Mouse (Mus musculus) embryonic facial prominence, embryonic 10.5 days (tissue): ENCODE measurements around the gene Phf20. TPM values are rescaled to one million over a fixed set of nuclear protein-coding genes. Genes with fewer than 3 reads are reported as not detected.

Experiments
- DNase-seq: peaks from one replicate; pipeline ENCODE4 v3.0.0-alpha.2; 2017; ENCODE audit warnings: low spot score
- H3K27ac ChIP-seq: fragments of 300-500 bp; sonication (generic); replicated peaks from 2 replicates; pipeline ENCODE4 v1.5.1; 2016; ENCODE audit warnings: mild to moderate bottlenecking
- H3K27me3 ChIP-seq: fragments of 300-500 bp; sonication (generic); replicated peaks from 2 replicates; pipeline ENCODE4 v1.6.1; 2016; ENCODE audit warnings: low read depth, mild to moderate bottlenecking; ENCODE audit not compliant: poor library complexity, severe bottlenecking
- H3K36me3 ChIP-seq: fragments of 300-500 bp; sonication (generic); replicated peaks from 2 replicates; pipeline ENCODE4 v1.6.1; 2016; ENCODE audit warnings: mild to moderate bottlenecking, moderate library complexity
- H3K4me1 ChIP-seq: fragments of 300-500 bp; sonication (generic); 2 replicates; pipeline ENCODE4 v1.6.1; 2016
- H3K4me3 ChIP-seq: fragments of 300-500 bp; sonication (generic); 2 replicates; pipeline ENCODE4 v1.5.1; 2016; ENCODE audit warnings: mild to moderate bottlenecking, moderate library complexity
- H3K9me3 ChIP-seq: fragments of 300-500 bp; sonication (generic); 2 replicates; pipeline ENCODE4 v1.6.1; 2016; ENCODE audit warnings: mild to moderate bottlenecking
- WGBS: fragments of 180-500 bp; shearing (Covaris S2); methylation state at CpG from one replicate; pipeline ENCODE4 v1.1.7; 2016; 5-methylcytosine and 5-hydroxymethylcytosine counted together
- polyA plus RNA-seq: library from polyadenylated mRNA; unstranded; fragments of >200 nt; fragmentation: Nextera tagmentation; extraction: Ambion mirVana; gene quantifications from 2 replicates; pipeline ENCODE4 v1.2.1, GENCODE M21; 2016

The Phf20 gene
- polyA plus RNA-seq, 1 experiment from 2014 or later = 70.3 TPM

GRCm38 (mm10) chr2:156312297-156312897 lies 116.1 kb downstream of the Phf20 start, which contains the start of the genes Cnbd2 and Scand1:
TSS of gene Cnbd2 (plus strand) at chr2:156312299.
TSS of gene Scand1 (minus strand) at chr2:156312704.
- Histone ChIP-seq H3K9me3 (no peaks in the 10 kb centered on the region), H3K4me1 (peaks cover 16% of the 10 kb centered on the region), H3K36me3 (peaks cover 32% of the 10 kb centered on the region), H3K4me3 (peak within 1 kb of the TSS; percentile 95), H3K27me3 (no peaks in the 10 kb centered on the region), H3K27ac (peak within 1 kb of the TSS; percentile 98)
- DNase-seq = peak; percentile 90
- under 1% methylated on average over 49 of the region's 49 CpGs for WGBS

DNA sequence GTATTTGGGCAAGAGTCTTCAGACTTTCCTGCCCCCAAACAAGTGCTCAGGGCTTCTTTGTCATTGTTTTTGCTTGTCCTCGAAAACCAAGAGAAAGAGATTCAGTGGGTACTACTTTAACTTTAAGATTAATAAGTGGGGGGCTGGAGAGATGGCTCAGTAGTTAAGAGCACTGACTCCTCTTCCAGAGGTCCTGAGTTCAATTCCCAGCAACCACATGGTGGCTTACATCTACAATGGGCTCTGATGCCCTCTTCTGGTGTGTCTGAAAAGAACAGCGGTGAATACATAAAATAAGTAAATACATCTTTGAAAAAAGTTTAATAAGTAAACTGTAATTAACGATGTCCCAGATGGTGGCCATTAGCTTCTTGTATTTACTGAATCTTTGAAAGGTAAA lies 116.9 kb downstream of the Phf20 start:
- DNase-seq = no peak
- H3K4me3 ChIP-seq = peak overlapping the region; percentile 95
- no peaks in the 10 kb centered on the region for H3K9me3 ChIP-seq
- H3K27ac ChIP-seq = peak overlapping the region; percentile 98
- whole genome bisulfite sequencing = 58% methylated on average over 3 of the region's 3 CpGs
- H3K36me3 ChIP-seq = peaks cover 26% of the 10 kb centered on the region
- H3K4me1 ChIP-seq = peaks cover 16% of the 10 kb centered on the region
- H3K27me3 ChIP-seq = no peaks in the 10 kb centered on the region

- 95% methylated on average over 6 of the region's 6 CpGs for WGBS
- H3K27me3 ChIP-seq = no peaks in the 10 kb centered on the region
- H3K4me1 ChIP-seq = peaks cover 16% of the 10 kb centered on the region
- H3K27ac ChIP-seq = no peak overlapping the region
- peaks cover 20% of the 10 kb centered on the region for H3K36me3 ChIP-seq
- no peaks in the 10 kb centered on the region for H3K9me3 ChIP-seq
- no peak for DNase-seq
- H3K4me3 ChIP-seq = no peak overlapping the region
These were observed 118.5 kb downstream of the Phf20 start for GRCm38 (mm10) chr2:156314811-156315210.

DNA sequence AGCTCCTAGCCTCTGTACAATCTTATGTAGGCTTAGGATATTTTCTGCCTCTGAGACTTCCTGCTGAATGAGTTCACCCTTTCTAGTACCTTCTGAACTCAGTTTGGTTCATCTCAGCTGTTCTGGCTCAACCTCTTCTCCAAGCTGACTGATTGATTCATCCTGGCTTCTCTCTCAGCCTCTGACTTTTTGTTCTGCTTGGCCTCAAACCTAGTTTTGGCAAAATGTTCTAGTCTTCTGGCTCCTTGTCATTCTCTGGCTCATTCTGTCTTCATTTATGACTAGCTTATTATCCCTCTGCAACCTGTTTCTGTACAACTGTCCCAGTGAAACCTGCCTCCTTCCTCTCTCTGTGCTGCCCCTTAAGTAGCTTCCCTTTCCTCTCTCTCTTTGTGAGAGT lies 122.2 kb downstream of the Phf20 start:
- H3K27ac ChIP-seq = no peak overlapping the region
- H3K27me3 ChIP-seq = no peaks in the 10 kb centered on the region
- H3K4me1 ChIP-seq = peaks cover 4% of the 10 kb centered on the region; the same call in 1 of the 2 replicates
- DNase-seq = no peak
- H3K9me3 ChIP-seq = 0 out of 2 replicates have a peak, but pooled peaks cover 3% of the 10 kb centered on the region
- H3K36me3 ChIP-seq = peaks cover 15% of the 10 kb centered on the region
- H3K4me3 ChIP-seq = no peak overlapping the region

GRCm38 (mm10) chr2:156321538-156321937 lies 125.3 kb downstream of the Phf20 start:
- Histone ChIP-seq H3K4me1 (peaks cover 10% of the 10 kb centered on the region), H3K36me3 (peaks cover 6% of the 10 kb centered on the region; the same call in 1 of the 2 replicates), H3K4me3 (no peak overlapping the region), H3K27ac (no peak overlapping the region), H3K9me3 (0 out of 2 replicates have a peak, but pooled peaks cover 3% of the 10 kb centered on the region), H3K27me3 (no peaks in the 10 kb centered on the region)
- DNase-seq = no peak
- WGBS = 90% methylated on average over 6 of the region's 6 CpGs

- peaks cover 6% of the 10 kb centered on the region; the same call in 1 of the 2 replicates for H3K36me3 ChIP-seq
- WGBS = 68% methylated on average over 6 of the region's 6 CpGs
- H3K9me3 ChIP-seq = 0 out of 2 replicates have a peak, but pooled peaks cover 3% of the 10 kb centered on the region
- H3K4me1 ChIP-seq = peaks cover 10% of the 10 kb centered on the region
- no peak for DNase-seq
- peak overlapping the region; percentile 44 for H3K27ac ChIP-seq
- H3K4me3 ChIP-seq = no peak overlapping the region
- H3K27me3 ChIP-seq = no peaks in the 10 kb centered on the region
These were observed 127.9 kb downstream of the Phf20 start for GRCm38 (mm10) chr2:156324116-156324588.

GRCm38 (mm10) chr2:156324681-156325080 lies 128.4 kb downstream of the Phf20 start:
- Histone ChIP-seq H3K36me3 (peaks cover 6% of the 10 kb centered on the region; the same call in 1 of the 2 replicates), H3K4me1 (peaks cover 10% of the 10 kb centered on the region), H3K9me3 (0 out of 2 replicates have a peak, but pooled peaks cover 3% of the 10 kb centered on the region), H3K27me3 (no peaks in the 10 kb centered on the region), H3K27ac (peak overlapping the region; percentile 44), H3K4me3 (no peak overlapping the region)
- 35% methylated on average over 5 of the region's 5 CpGs for WGBS
- peak; percentile 52 for DNase-seq

- H3K4me1 ChIP-seq = no peaks in the 10 kb centered on the region
- no peaks in the 10 kb centered on the region for H3K27me3 ChIP-seq
- DNase-seq = no peak
- H3K4me3 ChIP-seq = no peak overlapping the region
- H3K36me3 ChIP-seq = no peaks in the 10 kb centered on the region
- no peaks in the 10 kb centered on the region for H3K9me3 ChIP-seq
- WGBS = 50% methylated on average over 1 of the region's 1 CpGs
- H3K27ac ChIP-seq = no peak overlapping the region
These were observed 134.4 kb downstream of the Phf20 start for GRCm38 (mm10) chr2:156330681-156331080.

DNA sequence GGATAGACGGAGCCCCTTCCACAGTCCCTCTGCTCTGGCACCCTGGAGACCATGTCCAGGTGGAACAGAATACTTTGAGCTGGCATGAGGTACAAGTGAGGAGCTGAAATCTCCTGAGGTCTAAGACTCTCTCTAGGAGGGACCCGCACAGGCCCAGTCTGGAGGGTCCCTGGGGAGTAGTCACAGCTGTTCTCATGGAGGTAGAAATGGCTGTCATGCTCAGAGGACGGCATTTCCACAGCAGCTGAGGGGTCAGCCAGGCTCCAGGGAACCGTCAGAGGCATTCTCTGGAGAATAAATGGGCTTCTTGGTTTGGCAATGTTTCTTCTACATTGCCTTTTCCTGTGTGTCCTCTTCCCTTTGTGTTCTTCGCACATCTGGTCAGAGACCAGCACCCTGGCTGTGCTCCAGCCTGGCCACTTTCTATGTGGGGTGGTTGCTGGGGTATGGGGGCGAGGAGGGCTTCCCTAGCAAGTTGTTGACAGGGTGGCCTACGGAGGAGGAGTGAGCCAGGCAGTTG lies 135.2 kb downstream of the Phf20 start:
- DNase-seq = no peak

GRCm38 (mm10) chr2:156340078-156340477 lies 143.8 kb downstream of the Phf20 start:
- 90% methylated on average over 4 of the region's 4 CpGs for WGBS
- peaks cover 3% of the 10 kb centered on the region; the same call in 1 of the 2 replicates for H3K4me1 ChIP-seq
- no peak overlapping the region for H3K4me3 ChIP-seq
- no peaks in the 10 kb centered on the region for H3K9me3 ChIP-seq
- H3K27ac ChIP-seq = no peak overlapping the region
- H3K27me3 ChIP-seq = no peaks in the 10 kb centered on the region
- H3K36me3 ChIP-seq = no peaks in the 10 kb centered on the region
- no peak for DNase-seq

More for the DNA sequence above, 135.2 kb downstream of the Phf20 start:
- no peak overlapping the region for H3K4me3 ChIP-seq
- no peaks in the 10 kb centered on the region for H3K36me3 ChIP-seq
- H3K27me3 ChIP-seq = no peaks in the 10 kb centered on the region
- no peak overlapping the region for H3K27ac ChIP-seq
- H3K9me3 ChIP-seq = no peaks in the 10 kb centered on the region
- WGBS = 82% methylated on average over 7 of the region's 7 CpGs
- H3K4me1 ChIP-seq = no peaks in the 10 kb centered on the region

DNA sequence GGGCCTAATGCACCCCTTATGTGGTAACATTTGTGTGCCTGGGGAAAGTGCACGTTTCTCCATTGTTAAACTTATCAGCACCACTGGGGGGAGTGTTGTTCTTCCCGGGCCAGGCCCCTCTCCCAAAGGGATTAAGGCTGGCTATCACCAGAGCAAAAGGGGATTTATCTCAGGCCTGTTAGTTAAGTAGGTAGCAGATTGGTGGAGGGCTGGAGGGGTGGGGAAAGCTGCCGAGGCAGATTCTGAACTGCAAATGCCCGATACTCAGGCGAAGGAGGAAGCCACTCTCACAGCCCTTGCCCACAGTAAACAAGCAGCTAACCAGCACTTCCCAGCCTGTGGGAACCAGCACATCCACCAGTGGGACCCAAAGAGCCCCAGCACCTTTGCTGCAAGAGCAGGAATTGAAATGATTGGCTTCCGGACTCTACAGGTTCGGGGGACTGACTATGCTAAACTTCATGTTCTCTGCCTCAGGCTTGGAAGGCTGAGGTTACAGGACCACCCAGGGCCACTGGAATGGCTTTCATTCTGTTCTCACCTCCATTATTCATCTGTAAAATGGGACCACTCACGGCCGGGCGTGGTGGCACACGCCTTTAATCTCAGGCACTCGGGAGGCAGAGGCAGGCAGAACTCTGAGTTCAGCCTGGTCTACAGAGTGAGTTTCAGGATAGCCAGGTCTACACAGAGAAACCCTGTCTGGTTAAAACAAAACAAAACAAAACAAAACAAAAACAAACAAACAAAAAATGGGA lies 148.7 kb downstream of the Phf20 start:
- H3K36me3 ChIP-seq = no peaks in the 10 kb centered on the region
- no peak overlapping the region for H3K4me3 ChIP-seq
- no peaks in the 10 kb centered on the region for H3K9me3 ChIP-seq
- no peaks in the 10 kb centered on the region for H3K27me3 ChIP-seq
- peak; percentile 20 for DNase-seq
- WGBS = 55% methylated on average over 12 of the region's 12 CpGs
- peaks cover 3% of the 10 kb centered on the region; the same call in 1 of the 2 replicates for H3K4me1 ChIP-seq
- no peak overlapping the region for H3K27ac ChIP-seq

DNA sequence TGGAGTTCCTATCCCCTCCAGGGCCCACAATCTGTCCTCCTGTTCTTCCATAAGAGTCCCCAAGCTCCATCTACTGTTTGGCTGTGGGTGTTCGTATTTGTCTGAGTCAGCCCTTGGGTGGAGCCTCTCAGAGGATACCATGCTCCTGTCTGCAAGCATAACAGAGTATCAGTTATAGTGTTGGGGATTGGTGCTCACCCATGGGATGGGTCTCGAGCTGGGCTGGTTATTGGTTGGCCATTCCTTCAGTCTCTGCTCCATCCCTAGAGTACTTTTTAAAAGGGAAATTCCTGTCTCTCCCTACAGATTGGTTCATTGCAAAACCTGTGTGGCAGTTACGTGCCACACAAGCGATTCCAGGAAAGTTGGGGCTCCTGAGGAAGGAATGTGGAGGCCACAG lies 152.5 kb downstream of the Phf20 start:
- no peak for DNase-seq
- Histone ChIP-seq H3K36me3 (no peaks in the 10 kb centered on the region), H3K27ac (no peak overlapping the region), H3K27me3 (no peaks in the 10 kb centered on the region), H3K4me3 (no peak overlapping the region), H3K9me3 (0 out of 2 replicates have a peak, but pooled peaks cover 2% of the 10 kb centered on the region), H3K4me1 (peaks cover 9% of the 10 kb centered on the region; the same call in 1 of the 2 replicates)
- WGBS = 80% methylated on average over 4 of the region's 4 CpGs
